Mouse (Mus musculus): Measurements from ENCODE around the gene Plekhm3.
A peak's percentile ranks its signal among the peaks of the same experiment; 100 is the strongest.

The Plekhm3 gene

DNA sequence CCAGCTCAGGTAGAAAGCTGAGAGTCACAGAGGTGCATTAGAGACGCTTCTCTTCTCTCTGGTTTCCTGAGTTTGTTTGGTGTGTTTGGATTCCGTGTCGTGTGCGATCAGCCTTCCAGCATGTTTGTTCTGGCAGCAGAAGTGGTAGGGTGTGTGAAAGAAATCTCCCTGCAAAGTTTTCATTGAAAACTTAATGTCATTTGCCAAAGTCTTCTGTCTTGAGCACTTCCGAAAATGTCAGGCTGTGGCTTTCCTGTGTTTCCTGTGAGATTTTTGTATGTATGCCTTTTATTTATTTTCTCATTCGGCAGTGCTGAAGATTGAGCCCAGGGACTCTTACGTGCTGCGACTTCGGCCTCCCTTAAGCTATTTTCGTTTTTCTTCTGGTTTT is 200.0 kb downstream of the Plekhm3 start:
- no peak for DNase-seq

DNA sequence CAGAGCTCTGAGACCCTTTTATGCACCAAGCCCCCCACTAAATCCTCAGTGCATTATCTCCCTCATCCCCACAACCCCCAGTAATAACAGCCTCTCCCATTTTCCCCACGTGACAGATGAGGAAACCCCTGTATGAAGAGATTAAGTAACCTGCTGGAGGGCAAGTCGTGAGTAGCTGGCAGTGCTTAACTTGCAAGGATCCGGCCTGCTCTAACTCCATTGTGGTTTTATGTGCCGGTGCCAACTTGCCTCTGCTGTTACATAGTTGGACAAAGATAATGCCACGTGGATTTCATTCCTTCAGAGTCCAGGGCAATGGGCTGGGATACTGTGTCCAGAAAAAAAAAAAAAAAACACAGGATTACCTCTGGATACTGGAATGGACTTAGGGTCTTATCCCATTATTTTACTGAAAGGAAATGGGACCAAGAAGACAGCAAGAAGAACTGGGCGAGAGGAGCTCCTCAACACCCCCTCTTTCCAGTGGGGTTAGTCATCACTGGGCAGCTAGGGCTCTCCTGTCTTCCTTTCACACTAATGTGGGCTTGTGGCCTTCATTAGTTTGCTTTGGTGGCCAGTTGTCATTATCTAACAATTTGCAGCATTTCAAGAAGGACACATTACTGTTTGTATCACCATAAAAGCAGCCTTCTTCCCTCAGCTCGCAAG is 200.5 kb downstream of the Plekhm3 start:
- DNase-seq = no peak

DNA sequence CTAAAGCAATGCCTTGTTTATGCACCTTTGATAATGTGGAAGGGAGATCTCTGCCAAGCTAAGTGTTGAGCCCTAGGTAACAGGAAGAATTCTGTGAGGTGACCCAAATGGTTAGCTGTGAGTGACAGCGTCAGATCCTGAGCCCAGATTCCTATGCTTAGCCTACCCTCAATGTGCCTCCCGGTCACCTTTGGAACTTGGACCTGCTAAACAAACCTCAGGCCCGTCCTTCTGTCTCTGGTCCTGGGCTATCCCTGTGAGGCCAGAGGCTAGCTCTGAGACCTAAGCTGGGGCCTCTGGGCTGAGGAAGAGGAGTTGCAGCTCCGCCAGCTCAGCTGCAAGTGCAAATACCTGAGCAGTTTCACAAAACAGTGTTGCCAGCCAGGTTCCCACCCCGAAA is 202.0 kb downstream of the Plekhm3 start:
- no peak for DNase-seq

DNA sequence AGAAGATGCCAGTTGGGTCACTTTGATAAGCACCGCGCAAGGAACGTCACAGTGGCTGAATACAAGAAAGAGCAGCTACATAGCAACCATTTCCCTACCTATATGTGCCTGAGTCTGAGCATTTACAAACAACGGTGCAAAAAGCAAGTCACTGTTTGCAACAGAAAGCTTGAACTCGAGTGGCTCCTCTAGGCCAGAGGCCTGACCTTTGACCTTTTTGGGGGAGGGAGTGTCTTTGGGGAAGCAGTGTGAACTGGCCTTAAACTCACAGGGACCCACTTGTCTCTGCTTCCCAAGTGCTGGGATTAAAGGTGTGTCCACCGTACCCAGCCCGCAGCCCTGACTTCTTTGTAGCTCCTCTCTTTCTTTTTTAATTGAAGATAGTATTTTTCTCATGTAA is 203.0 kb downstream of the Plekhm3 start:
- DNase-seq = no peak

DNA sequence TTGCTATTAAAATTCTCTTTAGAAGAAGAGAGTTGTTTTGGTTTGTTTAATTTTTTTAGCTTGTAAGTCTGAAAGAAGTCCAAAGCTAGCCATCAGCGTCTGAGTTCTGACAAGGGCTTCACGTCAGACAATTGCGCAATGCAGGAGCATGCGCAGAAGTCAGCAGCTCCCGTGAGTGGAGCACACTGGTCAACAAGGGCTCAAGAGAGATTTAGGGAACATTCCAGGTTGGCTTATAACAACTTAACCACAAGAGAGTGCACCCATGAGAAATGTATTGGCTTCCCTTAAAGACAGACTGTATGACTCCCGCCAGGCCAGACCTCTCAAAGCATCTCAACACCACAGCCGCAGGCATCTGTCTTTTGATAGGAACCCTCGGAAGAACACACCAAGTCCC is 203.5 kb downstream of the Plekhm3 start:
- DNase-seq = no peak

DNA sequence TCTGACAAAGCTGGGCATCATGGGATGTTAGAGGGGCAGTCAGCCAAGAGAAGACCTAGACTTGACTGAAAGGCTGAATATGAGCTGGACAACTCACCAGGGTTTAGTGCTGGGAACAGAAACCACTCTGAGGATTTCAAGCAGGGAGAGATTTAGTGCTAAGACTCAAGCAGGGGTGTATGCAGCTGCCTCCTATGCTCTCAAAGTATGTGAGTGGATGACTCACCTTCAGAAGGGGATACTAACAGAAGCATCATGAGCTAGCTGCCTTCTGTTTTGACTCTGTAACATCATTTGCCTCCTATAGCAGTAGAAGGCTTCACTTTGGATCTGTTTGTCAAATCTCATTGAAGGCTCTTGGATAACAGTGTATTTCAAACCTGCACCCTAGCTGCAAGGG is 212.0 kb downstream of the Plekhm3 start:
- no peak for DNase-seq

DNA sequence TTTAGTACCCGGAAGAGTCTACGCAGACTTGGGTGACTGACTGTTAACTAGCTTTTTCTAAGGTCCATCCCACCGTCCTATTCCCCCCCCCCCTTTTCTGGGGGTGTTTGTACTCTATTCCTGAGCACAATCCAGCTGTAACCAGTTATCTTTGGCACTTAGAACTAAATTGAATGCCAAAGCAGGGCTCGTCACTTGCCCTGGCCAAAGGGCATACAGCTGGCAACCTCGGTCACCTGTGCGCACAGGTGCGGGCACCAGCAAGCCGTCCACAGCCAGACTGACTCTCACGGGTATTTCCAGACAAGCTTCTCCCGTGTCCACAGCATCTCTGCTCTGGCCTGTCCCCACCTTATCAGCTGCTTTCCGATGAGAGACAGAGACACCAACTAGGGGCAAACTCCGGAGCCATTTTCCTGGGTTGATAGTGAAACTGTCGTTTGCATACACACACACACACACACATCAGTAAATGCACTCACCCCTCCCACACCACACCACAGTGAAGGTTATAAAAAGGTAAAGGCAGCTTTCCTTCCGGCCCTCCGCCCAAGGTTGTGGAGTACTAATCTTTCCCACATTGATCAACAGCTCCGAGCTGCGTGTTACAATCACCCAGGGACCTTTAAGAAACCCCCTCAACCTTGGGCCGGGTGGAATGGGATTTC is 213.7 kb downstream of the Plekhm3 start:
- DNase-seq = no peak

DNA sequence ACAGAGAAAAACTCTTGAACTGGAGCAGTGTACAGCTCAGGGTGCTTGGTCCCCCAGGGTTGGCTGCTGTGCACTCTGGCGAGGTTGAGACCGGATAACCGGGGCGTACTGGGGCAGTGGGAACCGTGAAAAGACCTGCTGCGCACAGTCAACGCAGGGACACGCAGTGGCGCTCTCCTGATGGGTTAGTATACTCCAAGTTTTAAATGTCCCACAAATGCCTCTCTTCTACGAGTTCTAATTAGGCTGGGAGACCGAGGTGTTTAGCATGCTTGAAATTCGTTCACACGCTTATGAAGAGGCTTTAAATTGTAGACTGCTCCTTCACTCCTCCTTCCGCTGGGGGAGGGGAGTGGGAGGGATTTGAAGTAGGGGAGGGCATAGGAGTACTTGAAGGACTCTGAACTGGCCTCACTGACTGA is 218.0 kb downstream of the Plekhm3 start:
- DNase-seq = no peak

DNA sequence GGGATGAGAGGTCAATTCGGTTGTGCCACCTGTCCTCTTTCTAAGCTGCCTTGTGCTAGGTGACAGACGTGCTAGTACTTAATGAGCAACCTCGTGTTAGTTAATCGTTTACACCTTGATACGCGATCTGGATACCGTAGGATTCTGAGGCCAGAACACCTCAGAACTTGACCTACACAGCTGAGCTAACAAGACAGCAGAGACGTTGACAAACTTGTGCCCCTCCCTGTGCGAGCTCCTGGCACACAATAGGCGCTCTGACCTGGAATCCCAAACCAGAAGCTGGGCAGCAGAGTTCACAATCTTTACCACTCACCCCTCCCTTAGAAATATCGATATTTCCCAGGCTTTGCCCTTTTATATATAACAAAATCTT is 218.5 kb downstream of the Plekhm3 start:
- no peak for DNase-seq

DNA sequence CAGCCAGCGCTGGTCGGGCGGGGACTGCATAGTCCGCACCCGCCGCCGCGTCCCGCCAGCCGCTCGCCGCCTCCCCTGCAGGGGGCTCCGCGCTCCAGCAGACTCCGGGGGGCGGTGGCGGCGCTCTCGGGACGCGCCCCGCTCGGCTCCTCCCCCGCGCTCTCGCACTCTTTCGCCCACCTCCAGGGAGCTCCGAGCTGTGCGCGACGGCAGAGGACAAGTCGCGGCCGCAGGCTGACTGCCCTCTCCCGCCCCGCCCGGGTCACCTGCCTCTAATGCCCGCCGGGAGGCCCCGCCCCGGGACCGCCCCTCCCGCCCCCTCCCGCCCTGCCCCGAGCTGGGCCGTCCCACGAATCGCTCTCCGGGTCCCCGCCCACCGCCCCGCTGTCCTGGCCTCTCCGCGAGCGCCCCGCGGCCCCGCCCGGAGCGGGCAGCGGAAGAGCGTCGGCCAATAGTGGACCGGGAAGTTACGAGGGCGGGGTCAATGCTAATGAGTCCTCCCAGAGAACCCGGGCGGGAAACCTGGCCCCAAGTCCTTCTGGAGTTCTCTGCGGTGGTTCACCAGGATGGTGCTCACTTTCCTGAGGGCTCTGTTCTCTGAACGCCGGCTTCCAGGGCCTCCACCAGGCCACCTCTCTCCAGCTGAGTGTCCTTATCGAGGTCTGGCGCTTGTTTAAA is 219.0 kb downstream of the Plekhm3 start, which contains the start of gene Fzd5:
TSS of gene Fzd5 (minus strand) at position 250 of the 678 bp plus-strand sequence.
- peak; percentile 73 for DNase-seq

DNA sequence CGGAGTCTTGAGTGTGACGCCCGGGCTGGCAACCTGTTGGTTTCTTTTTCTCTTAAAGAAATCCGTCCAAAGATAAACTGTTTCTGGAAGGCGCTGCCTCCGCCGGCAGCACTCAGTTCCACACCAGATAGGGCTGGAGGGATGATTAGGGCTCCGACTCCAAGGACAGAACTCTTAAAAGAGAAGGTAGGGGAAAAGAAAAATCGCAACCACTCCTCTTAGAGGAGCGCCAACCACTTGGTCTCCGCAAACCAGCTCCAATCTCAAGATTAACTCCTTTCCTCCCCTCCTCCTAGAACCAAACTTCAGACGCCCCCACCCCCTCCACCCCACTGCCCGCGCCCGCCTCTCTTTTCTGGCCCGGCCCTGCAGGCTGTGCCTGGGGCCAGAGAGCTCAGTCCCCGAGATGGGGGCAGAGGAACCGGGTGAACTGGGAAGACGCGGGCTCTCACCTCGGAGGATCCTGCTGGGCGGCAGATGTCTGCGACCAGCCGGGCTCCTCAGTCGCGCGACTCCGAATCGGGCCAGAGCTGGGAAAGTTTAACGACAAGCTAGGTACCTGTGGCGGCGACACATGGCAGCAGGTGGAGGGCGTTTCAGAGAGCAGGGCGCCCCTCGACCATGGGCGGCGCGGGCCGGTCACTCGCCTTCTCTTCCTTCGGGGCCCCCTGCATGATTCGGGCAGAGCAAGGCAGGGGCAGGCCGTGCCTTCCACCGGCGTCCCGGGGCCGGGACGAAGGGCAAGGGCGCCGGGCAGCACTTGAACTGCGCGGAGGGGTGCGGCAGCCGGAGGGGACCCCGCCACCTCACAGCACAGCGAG is 219.7 kb downstream of the Plekhm3 start:
- DNase-seq = no peak
